9 mouse cellular contexts compared by ENCODE assay signal in genomic region chr4:116182745-116183144, GRCm38 (mm10). TPM values are rescaled to one million over a fixed set of nuclear protein-coding genes. Genes with fewer than 3 reads are reported as not detected.
DNase-seq lines count a peak whose midpoint lies in the region; ATAC-seq lines count a peak whose summit lies in the region.
"Had no signal": no experiment of that assay in that cellular context is flagged by ENCODE, and none has a peak within 500 bp of the region (broad histone marks: within the 10 kb centered on the region; RNA-seq: fewer than 3 reads in every experiment).

No protein-coding gene starts in this region.

- no peaks in the 10 kb centered on the region for H3K27me3 ChIP-seq in forebrain, embryonic 10.5 days (ENCODE audit: poor library complexity, severe bottlenecking)

- DNase-seq in retina, postnatal 1 day: peak; percentile 42
- no peak for DNase-seq in retina, embryonic 14.5 days (ENCODE audit: low spot score)
- no peak for DNase-seq in forebrain, embryonic 10.5 days (ENCODE audit: extremely low spot score, low spot score)
- peak; percentile 58 for DNase-seq in heart, postnatal 4 days
- DNase-seq in lung, adult 18-20 months: peak; percentile 49 to 60
- DNase-seq in c-Kit-positive CD71-positive TER-119-positive erythroid progenitor cells, embryonic 14.5 days (ENCODE audit: low spot score): no peak
- DNase-seq in ovary, adult 18-20 months (ENCODE audit: low spot score): no peak

- ATAC-seq in erythroblast, adult 5-6 weeks (replicated peaks; ENCODE audit: low FRiP score, poor library complexity, severe bottlenecking): no peak

- 6% methylated on average over 12 of the region's 12 CpGs for WGBS in forebrain, embryonic 10.5 days

- peak overlapping the region; percentile 79 for H3K27ac ChIP-seq in forebrain, embryonic 10.5 days

- peak overlapping the region; percentile 39 for H3K4me3 ChIP-seq in forebrain, embryonic 10.5 days

- H3K36me3 ChIP-seq in forebrain, embryonic 10.5 days (replicated peaks): no peaks in the 10 kb centered on the region

- H3K9me3 ChIP-seq in forebrain, embryonic 10.5 days: no peaks in the 10 kb centered on the region

- H3K4me1 ChIP-seq in forebrain, embryonic 10.5 days: peaks cover 21% of the 10 kb centered on the region

RNA-seq across cellular contexts. Expression of gene Gm49337, which starts 9.6 kb away (rescaled TPM):
- not detected in 2 replicates for polyA plus RNA-seq in forebrain, embryonic 10.5 days (2016; fragmentation: Nextera tagmentation; extraction: Ambion mirVana)
- total RNA-seq in heart, postnatal 4 days (2021): under 1 TPM in 1 of 2 experiments, not detected in 1; 0.79 TPM
- 0.84 TPM in 1 of 2 replicates, not detected in the other for total RNA-seq in erythroblast, adult 5-6 weeks (2015; ENCODE audit: low replicate concordance)
- not detected in 2 replicates for total RNA-seq in erythroblast, adult 5-6 weeks (2017; ENCODE audit: low replicate concordance)

RNA-seq across cellular contexts. Expression of gene 1700042G07Rik, which starts 9.6 kb away (rescaled TPM):
- polyA plus RNA-seq in forebrain, embryonic 10.5 days (2016; fragmentation: Nextera tagmentation; extraction: Ambion mirVana): not detected in 2 replicates
- not detected for total RNA-seq in heart, postnatal 4 days (2021)
- total RNA-seq in erythroblast, adult 5-6 weeks (2015; ENCODE audit: low replicate concordance): not detected in 2 replicates
- not detected in 2 replicates for total RNA-seq in erythroblast, adult 5-6 weeks (2017; ENCODE audit: low replicate concordance)
- total RNA-seq: left cerebral cortex, postnatal 36 days had no signal

RNA-seq across cellular contexts. Expression of gene Tspan1, which starts 15.3 kb away (rescaled TPM):
- not detected in 2 replicates for polyA plus RNA-seq in forebrain, embryonic 10.5 days (2016; fragmentation: Nextera tagmentation; extraction: Ambion mirVana)
- total RNA-seq in heart, postnatal 4 days (2021): not detected
- total RNA-seq in erythroblast, adult 5-6 weeks (2015; ENCODE audit: low replicate concordance): not detected in 2 replicates
- total RNA-seq in erythroblast, adult 5-6 weeks (2017; ENCODE audit: low replicate concordance): not detected in 2 replicates

RNA-seq across cellular contexts. Expression of gene Lurap1, which starts 31.6 kb away (rescaled TPM):
- polyA plus RNA-seq in forebrain, embryonic 10.5 days (2016; fragmentation: Nextera tagmentation; extraction: Ambion mirVana): 2.0 and 2.6 TPM in 2 replicates
- 1 to 10 TPM; 3.6 to 3.9 TPM for total RNA-seq in heart, postnatal 4 days (2021)
- total RNA-seq in erythroblast, adult 5-6 weeks (2015; ENCODE audit: low replicate concordance): not detected in 2 replicates
- total RNA-seq in erythroblast, adult 5-6 weeks (2017; ENCODE audit: low replicate concordance): not detected in 2 replicates

RNA-seq across cellular contexts. Expression of gene Pik3r3, which starts 38.7 kb away (rescaled TPM):
- polyA plus RNA-seq in forebrain, embryonic 10.5 days (2016; fragmentation: Nextera tagmentation; extraction: Ambion mirVana): 39.1 and 42.6 TPM in 2 replicates
- 10 to 100 TPM; 21.0 to 24.6 TPM for total RNA-seq in heart, postnatal 4 days (2021)
- not detected in 2 replicates for total RNA-seq in erythroblast, adult 5-6 weeks (2015; ENCODE audit: low replicate concordance)
- 0.26 and 0.84 TPM in 2 replicates for total RNA-seq in erythroblast, adult 5-6 weeks (2017; ENCODE audit: low replicate concordance)

Comparison
In these comparisons a context has a peak if more than half of its experiments do, and no peak if none do; other contexts are left out.
1. DNase-seq: peak in retina, postnatal 1 day (single experiment), heart, postnatal 4 days (single experiment) and lung, adult 18-20 months (2 of 2); none in retina, embryonic 14.5 days (single experiment), forebrain, embryonic 10.5 days (single experiment), c-Kit-positive CD71-positive TER-119-positive erythroid progenitor cells, embryonic 14.5 days (single experiment) and ovary, adult 18-20 months (single experiment).